Mouse (Mus musculus) thymus, postnatal 0 days (tissue): ENCODE data around the gene Trim3. TPM values are rescaled to one million over a fixed set of nuclear protein-coding genes. Genes with fewer than 3 reads are reported as not detected.

Experiments used
- DNase-seq: peaks from one replicate; pipeline ENCODE4 v3.0.0-alpha.2; 2015; ENCODE audit warnings: low spot score
- polyA plus RNA-seq: library from polyadenylated mRNA; unstranded; fragments of >200 nt; fragmentation: Nextera tagmentation; extraction: Ambion mirVana; gene quantifications from 2 replicates; pipeline ENCODE4 v1.2.1, GENCODE M21; 2015

The Trim3 gene
- 4.2 TPM in 2 replicates for polyA plus RNA-seq

DNA sequence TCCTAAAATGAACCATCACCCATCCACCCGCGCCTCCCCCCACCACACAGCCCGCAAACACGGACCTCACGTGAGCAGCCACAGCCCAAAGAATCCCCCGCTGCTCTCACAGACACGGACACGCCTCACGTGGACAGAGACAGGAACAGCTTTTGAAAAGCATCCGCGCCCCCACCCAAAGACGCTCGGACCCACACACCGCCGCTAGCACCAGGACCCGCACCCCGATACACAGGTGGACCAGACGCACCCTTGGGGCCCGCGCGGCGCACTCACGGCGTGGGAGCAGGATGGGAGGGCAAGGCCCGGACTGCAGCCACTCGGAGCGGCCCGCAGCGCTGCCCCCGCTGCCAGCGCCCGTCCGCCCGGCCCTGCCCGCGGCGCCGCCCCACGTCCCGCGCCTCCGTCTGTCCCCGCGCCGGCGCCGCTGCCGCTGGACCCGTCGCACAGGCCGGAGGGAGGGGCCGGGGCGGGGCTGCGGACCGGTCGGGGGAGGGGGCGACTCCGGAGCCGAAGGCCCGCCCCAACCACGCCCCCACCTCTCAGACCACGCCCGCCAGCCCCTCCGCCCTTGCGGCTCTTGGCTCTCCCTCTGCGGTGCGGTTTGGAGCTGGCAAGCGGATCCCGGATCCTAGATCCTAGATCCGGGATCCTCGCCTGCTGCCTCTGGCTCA is at the start of gene Trim3:
Gene Trim3 (minus strand): TSS at position 445 of the 674 bp plus-strand sequence.
- DNase-seq = peak; percentile 69

DNA sequence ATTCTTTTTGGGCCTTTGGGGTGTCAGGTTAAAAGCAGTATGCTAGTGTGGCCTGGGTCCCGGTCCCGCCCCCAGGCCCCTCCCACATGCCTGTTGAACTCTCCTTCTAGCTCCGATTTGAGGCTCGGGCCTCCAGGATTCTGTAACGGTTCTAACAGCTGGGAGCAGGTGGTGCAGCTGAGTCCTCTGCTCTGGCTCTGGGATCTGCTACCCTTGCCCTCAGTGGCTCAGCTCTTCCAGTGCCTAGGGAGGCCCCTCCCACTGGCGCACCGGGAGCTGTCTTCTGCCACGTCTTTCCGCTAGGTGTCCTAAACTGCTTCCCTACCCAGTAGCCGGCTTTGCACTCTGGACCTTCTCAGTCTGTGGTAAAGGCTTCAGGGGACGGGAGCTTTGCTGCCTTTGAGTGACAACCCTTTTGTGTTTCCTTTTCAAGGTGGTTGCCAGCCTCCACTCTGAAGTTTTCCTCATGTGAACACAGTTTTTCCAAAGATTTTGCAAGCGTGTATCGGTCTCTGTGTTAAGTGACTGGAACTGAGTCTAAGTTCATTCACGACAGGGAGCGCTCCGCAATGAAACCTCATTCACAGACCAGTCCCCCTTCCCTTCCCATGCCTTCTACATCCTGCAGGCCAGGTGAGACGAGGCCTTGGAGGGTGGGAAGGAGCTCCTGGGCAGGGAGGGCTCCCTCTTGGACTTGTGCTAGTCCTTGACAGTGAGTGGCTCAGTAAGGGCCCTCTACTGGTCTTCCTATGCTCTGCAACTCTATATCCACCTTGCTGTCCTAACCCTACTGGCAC is 17.5 kb upstream of the Trim3 start, which contains the start of gene Dnhd1:
Gene Dnhd1 (plus strand): TSS at position 189 of the 797 bp plus-strand sequence.
- DNase-seq = peak; percentile 69

DNA sequence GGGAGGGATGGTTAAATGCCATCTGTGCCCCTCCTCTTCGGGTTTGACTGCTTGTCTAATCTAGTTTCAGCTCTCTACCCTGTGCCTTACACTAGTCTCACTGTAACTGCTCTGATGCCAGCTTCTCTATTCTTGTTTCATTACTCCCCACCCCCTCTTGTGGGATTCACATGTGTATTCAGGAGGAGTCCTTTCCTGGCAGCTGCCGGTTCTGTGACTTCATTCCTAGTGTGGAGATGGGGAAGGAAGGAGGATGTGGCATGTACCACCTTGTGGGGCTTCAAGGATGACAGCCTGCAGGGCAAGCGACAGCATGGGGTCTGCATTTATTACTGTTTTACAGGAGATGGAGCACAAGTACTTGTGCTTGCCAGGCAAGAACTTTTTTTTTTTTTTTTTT is 8.6 kb upstream of the Trim3 start:
- no peak for DNase-seq

DNA sequence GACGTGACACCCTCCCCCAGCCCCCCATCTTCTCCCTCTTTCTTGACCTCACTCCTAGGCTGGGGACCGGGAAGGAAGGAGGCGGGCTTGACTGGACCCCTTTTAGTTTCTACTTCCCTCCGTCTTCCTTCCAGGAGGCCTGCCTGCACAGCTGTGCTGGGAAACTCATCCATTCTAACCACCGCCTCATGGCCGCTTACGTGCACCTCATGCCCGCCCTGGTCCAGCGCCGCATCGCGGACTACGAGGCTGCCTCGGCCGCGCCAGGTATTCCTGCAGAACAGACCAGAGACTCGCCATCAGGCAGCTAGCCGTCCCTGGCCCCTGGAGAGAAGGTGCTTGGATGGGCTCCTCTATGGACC is 7.5 kb upstream of the Trim3 start:
- no peak for DNase-seq

DNA sequence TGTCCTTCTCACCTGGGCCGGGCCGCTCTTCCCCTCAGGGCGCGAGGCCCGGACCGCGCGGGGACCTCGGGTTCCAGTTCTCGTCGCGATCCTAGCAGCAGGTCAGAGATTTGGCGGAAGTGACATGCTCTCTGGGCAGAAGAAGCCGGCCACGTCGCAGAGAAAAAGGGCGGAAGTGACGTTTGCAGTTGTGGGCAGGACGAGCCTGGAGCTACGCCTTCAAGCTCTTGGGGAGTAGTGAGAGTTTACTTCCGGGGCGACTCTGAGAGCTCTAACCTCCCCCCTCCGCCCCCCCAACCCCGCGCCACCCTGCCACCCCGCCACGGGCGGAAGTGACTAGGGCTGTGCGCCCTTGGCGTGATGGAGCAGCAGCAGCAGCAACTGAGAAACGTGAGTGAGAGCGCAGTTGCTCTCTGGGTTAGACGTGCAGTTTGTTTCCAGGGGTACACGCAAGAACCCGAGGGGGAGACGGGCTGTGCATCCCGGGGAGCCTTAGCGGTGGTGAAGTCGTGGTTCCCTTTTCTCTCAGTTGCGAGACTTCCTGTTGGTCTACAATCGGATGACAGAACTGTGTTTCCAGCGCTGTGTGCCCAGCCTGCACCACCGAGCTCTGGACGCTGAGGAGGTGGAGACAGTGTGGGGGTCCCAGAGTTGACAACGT is 7.0 kb upstream of the Trim3 start, which contains the start of the genes Arfip2 and Gm45799:
Gene Arfip2 (minus strand): TSS at position 184 of the 661 bp plus-strand sequence.
Gene Gm45799 (plus strand): TSS at position 320 of the 661 bp plus-strand sequence.
- DNase-seq = peak; percentile 98

DNA sequence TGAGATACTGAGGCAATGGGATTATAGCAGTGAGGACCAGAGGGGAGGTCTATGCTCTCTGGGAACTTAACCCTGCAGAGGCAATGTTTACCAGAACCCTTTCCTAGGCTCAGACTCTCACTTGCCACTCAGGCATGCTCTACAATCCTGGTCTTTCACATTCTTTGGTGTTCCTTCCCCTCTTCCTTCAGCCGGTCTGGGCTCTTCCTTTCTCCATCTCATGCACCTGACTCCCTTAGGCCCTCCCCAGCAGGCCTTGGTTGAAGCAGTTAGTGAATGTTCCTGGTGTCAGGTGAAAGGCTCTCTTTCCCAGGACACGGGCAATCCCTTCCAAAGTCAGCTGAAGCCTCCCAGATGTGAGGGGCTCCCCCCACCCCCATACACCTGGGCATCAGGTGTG is 6.4 kb upstream of the Trim3 start, which contains the start of gene Timm10b:
Gene Timm10b (plus strand): TSS at position 301 of the 400 bp plus-strand sequence.
- DNase-seq = no peak

DNA sequence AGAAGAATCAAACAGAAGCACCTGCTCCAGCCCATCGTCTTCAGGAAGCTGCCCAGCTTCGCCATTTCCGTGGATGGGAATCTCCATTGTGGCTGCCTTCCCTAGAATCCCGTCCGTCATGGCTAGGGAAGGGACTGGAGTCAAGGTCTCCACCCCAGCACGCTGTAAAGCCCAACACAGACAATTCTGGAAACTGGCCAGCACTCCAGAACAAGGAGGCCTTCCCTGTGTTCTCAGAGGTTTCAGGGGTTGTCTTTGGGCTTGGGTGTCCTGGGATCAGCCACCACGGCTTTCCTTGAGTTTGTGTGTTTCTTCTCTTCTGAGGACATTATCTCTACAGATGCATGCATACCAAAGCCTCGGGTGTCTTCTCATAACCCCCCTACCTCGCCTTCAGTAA is 5.9 kb upstream of the Trim3 start:
- no peak for DNase-seq

DNA sequence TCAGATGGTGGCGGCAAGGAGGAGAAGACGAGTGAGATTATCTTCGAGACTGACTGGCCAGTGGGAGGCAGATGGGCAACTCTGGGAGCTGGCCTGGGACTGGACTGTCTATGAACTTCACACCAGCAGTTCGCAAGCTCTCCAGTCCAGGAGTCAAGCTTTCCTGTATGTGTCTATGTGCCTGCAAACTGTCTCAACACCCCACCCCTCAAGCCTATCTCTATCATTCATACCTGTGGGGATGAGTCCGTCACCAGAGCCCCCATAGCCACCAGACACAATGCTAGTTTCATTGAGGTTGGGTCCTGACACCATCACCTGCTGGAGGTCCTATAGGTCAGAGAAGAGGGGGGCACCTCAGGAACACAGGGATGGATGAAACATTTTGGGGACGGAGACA is 5.4 kb upstream of the Trim3 start:
- DNase-seq = no peak

DNA sequence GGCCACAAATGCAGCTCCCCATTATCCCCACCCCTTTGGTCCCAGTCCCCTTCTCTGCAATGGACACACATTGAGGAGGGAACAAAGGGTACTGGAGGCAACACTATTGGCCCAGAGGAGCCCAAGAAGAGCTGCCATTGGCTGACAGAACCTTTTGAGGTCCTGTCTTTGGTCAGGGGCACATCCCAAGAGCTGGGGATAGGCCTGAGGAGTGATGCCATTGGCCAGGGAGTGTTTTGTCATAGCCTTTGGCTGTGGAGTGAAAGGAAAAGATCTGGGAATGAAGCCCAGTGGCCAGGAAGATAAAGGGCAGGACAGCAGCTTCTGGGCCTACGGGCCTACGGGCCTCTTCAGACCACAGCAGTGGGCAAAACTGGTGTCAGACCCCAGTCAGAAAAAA is 2.4 kb upstream of the Trim3 start:
- DNase-seq = no peak

DNA sequence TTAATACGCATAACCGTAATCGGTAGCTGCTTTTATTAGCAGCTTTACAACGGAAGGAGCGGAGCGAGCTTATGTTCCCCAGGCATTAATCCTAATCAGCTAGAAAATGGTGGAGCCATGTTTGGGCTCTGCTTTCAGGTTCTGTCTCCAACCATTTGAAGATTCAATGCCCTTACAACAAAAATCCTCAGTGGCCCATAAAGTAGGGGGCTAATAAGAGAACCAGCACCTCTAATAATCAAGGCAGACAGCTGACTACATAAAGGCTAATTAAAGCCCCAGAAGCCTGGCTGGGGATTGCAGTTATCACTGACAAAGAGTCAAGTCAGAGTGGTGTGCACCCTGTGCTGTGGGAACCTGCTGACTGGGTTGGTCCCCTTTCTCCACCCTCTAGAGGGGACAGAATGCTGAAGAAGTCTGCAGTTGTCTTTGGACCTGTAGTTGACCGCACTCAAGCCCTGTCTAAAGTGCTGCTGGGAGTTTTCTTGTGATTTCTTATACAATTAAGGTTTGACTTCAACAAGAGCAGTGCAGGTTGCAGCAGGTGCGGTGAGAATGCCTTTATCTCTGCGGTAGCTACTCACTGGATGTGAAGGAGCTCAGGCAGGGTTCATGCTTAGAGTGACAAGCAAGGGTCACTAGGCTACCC is 1.0 kb upstream of the Trim3 start:
- DNase-seq = no peak

DNA sequence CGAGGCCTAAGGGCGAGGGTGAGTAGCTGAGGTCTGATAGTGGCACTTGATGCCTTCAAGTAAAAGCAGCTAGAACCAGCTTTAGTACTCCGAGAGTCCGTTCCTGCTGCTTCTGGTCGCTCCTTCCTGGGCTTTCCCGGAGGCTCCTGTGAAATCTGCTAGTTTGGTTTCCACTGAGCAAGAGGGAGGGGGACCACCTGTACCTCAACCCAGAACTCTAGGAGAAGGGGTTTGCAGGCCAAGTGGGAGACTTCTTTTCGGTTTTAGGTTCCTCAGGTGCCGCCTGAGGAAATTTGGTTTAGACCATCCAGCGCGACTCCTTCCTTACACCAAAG is 397 bp upstream of the Trim3 start:
- no peak for DNase-seq

DNA sequence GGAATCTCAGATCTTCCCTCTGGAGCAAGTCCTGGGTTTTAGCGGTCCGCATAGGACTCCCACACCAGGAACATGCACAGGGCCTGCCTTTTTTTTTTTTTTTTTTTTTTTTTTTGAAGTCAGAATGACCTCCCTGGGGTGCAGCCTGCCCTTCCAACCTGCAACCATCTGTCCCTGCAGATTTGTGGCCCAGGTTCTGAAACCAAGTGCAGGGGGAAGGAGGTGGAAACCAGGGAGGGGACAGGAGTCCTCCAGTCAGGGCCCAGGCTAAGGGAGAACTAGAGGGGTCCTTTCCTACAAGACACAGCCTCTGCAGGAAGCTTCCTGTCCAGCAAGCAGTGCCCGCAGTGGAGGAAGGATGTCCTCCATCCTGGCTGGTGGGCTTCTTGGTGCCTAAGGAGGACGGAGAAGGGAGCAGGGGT is 809 bp downstream of the Trim3 start:
- no peak for DNase-seq

DNA sequence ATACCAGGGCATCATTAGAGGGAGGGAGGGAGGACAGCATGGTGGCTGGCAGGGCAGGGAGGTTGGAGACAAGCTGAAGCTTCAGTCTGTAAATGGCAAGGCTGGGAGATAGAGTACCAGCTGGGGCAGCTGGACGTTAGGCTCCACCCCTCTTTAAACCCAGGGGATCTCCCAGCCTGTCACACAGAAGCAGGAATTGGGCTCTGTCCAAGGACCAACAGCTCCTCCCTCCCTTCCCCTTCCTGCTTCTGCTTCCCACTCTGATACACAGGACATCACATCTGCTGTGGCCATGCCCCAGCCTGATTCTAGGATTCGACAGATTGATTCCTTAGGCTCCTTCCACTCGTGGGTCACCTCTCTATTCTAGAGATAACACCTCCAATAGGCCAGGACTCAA is 4.7 kb downstream of the Trim3 start:
- DNase-seq = no peak

DNA sequence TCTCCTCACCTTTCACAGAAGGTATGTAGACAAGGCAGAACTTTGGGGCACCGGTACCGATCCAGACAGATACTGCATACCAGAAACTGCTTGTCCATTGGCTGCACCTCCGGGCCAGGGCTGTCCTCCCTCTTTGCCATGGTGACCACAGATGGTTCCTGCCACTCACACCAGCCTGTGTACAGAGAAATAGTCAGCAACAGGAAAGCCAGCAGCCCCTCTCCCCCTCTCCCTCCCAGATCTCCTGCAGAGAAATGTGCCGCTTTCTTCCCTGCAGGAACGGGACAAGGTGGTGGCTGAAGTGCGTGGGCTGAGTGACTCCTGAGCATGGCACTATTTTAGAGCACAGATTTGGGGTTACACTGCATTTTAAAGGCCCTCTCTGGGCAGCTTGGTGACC is 8.0 kb downstream of the Trim3 start:
- no peak for DNase-seq

DNA sequence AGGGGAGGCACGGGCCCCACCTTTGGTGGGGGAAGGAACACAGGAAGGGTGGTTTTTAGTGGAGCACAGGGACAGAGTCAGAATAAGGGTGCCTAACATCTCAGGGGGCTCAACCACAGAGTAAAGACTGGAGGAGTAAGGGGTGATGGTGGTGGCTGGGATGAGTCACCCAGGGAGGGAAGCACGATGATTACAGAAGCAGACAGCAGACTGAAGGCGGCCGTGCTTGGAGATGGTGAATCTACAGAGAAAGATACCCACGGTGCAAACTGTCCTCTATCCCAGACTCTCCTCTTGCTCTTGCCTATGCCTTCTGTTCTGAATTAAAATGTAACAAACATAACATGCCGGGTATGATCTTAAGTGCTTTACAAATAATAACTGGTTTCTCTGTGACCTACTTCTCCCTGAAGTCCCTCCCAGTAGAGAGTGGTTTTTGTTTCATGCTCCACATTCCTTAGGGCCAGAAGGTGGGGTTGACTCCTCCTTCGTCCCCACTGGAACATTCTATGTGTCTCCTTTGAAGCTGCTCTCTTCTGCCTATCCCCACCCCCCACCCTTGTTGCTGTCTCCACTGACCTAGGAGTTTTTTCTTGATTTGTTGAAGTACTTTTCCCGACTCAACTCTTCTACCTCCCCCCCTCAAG is 11.6 kb downstream of the Trim3 start:
- DNase-seq = no peak

DNA sequence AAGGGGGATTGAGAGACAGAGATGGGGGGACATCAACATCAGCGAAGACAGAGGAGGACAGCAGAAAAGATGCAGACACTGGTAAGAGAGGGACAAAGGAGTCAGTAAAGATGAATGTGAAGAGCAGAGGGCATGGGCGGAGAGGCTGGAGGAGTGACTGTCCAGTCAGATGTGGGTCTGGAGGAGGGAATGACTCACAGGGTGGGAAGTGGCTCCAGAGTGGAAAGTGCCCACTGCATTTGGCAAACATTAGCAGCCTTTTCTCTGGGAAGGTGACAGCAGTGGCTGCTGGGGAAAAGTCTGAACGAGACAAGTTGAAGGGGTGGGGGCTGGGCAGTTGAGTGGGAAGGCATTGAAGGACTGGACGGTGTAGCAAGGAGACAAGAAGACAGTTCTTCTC is 12.3 kb downstream of the Trim3 start:
- no peak for DNase-seq

DNA sequence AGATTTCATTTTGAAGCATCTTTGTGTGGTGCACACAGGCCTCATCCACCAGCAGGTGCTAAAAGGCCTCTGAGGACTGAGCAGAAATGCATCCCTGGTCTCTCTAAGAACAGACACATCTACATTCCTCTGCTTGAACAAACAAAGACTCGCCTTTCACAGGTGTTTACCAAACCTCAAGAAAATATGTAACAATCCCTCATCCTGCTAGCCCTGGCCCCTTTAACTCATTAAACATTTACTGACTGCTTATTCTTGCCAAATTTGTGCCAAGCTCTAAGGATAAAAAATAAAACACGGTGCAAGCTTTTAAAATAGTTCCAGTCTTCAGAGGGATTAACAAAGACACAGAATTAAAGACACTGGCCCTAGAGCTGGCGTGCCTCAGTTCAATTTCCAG is 13.7 kb downstream of the Trim3 start:
- DNase-seq = no peak

DNA sequence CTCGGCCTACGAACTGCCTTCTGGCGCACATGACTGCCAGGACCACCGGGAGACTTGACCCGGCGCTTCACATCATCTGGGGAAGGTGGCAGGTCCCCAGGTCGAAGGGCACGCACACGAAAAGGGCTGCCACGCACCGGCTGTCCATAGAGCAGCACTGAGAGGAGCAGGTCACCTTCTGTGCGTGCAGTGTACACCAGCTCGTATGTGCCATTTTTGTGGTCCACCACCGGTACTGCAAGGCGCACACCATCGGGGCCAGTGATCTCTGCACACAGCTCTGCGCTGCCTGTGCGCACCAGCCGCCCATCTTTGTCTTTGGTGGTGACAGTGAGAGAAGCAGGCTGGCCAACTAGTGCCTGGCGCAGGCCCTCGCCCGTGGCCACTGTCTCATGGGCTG is 15.6 kb downstream of the Trim3 start:
- DNase-seq = no peak

DNA sequence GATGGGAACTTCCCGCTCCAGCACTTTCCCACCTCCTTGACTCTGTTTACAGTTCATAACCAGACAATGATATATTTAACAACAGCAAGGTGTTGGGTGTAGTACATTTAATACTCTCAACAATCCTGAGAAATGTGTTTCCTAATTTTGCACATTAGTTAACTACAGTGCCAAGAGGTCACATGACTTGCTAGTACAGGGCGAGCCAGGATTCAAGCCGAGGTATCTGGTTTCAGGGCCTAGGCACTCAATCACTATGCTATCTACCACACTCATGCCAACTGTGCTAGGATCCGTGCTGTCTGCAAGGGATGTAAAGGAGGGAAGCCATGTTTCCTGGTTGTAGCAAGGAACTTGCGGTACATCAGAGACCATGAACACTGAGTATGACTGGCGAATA is 16.8 kb downstream of the Trim3 start:
- no peak for DNase-seq

DNA sequence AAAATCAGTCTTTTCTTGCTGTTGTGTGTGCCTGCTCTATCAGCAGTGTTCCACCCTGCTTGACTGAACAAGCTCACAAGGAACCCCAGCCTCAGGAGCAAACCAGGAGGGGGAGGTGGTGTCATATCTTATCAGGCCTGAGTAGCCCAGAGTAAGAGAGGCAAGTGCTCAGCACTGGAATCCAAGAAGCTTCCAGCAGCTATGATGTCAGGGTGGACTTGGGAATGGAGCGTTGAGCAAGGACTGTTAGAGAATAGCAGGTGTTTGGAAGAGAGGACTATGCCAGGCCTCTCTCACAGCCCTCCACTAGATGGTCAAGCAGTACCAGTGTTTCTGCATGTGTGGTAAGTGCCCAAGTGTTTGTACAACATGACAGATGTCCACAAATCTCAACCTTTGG is 17.7 kb downstream of the Trim3 start:
- no peak for DNase-seq

DNA sequence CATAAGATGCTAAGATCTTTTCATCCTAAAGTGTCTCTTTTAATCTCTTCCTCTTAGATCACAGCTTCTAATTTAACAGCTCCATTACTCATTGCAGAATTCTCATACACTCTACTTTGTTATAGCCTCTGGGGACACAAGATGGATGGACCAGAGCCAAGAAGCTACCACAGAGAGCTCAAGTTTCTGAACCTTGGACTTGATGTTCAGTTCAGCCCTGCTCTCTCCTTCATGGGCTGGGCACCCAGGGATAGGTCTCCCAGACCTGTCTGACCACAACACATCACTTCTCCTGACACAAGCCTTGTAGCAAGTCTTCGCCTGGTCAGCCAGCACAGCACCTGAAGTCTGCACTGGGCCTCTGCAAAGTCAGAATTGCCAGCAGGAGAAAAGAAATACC is 19.0 kb downstream of the Trim3 start:
- no peak for DNase-seq
